Mouse (Mus musculus): ENCODE results near the gene Clta. TPM values are rescaled to one million over a fixed set of nuclear protein-coding genes. Genes with fewer than 3 reads are reported as not detected.
A peak's percentile ranks its signal among the peaks of the same experiment; 100 is the strongest.

The Clta gene
- polyA plus RNA-seq (2015; fragmentation: Nextera tagmentation; extraction: Ambion mirVana) = 246 and 261 TPM in 2 replicates

DNA sequence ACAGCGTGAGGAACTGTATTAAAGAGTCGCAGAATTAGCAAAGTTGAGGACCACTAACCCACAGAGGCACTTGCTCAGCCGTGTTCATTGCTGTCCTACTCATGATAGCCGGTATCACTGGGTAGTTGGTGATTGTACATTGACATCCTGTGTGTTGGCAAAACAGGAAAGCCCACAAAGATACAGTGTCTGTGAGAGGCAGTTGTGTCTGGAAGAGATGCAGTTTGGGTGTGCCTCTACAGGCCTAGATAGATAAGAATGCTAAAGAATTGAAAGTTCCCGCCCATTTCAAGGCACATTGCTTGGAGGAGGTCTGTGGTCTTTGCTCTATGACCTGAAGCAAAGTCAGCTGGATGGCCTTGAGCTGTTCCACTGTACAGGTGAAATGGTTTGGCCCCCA is at the start of gene Clta:
Gene Clta (plus strand): TSS at position 327 of the 400 bp plus-strand sequence.
- 89% methylated on average over 5 of the region's 5 CpGs for WGBS
- H3K9ac ChIP-seq = no peak within 1 kb of the TSS
- no peak for ATAC-seq (ENCODE audit: low FRiP score, low read depth)
- no peak within 1 kb of the TSS for H3K4me3 ChIP-seq
- no peaks in the 10 kb centered on the region for H3K4me1 ChIP-seq
- no peak within 1 kb of the TSS for H3K27ac ChIP-seq
- H3K36me3 ChIP-seq = no peaks in the 10 kb centered on the region
- H3K27me3 ChIP-seq = no peaks in the 10 kb centered on the region
- no peak within 1 kb of the TSS for H3K4me2 ChIP-seq (replicated peaks)
- no peaks in the 10 kb centered on the region for H3K9me3 ChIP-seq

DNA sequence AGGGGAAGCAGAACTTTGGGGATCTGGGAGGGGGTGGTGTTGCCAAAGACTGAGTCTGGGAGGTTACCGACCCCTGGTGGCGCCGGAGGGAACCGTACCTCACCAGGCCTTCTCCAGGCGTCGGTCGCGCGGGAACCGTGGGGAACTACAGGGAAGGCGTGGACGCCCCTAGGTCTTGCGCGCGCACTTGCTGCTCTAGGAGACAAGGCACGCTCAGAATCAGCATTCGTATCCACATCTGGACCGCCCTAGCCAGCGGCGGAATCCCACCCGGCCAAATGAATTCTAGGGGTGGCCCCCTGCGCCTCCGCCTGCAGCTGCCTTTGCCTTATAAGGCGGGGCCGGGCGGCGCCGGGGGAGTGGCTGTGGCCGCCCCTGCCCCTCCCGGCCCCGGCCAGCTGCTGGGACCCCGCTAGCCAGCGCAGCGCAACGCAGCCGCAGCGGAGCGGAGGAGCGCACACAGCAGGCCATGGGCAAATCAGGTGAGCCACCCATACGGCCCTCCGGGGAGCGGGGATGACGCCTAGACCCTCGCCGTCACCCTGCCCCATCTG is 46.9 kb upstream of the Clta start, which contains the start of gene Glipr2:
Gene Glipr2 (plus strand): TSS at position 110 of the 554 bp plus-strand sequence.
- H3K4me1 ChIP-seq = peaks cover 19% of the 10 kb centered on the region
- H3K4me2 ChIP-seq (replicated peaks) = peak within 1 kb of the TSS; percentile 91
- H3K9me3 ChIP-seq = no peaks in the 10 kb centered on the region

DNA sequence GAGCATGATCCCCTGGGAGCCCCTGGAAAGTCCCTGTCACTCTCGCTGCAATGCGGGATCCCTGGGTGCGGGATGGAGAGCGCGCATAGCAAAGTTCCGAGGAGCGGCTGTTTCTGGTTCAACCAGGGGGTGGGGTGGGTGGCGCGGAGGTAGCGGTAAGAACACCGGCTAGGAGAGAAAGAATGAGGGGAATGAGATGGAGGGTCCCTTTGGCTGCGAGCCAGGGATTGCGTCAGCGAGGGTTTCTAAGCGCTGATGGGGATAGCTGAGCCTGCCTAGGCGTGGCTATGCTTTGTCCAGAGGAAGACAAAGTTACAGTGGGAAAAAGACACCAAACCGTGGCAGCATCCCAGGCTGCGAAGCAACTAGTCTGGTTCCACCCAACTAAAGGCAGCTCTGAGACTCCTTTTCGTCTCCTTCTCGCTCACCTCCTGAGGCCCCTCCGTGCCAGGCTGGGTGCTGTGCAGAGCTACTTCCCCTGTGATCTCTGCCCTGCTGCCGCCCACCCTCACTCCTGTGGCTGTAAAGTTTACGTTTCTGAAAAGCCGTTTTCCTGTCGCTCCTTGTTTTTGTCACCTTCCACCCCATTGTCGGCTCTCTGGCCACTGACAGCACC is 46.3 kb upstream of the Clta start:
- ATAC-seq (ENCODE audit: low FRiP score, low read depth) = peak; percentile 75

More for the DNA sequence above, 46.9 kb upstream of the Clta start, which contains the start of gene Glipr2:
- under 1% methylated on average over 45 of the region's 45 CpGs for WGBS
- Histone ChIP-seq H3K9ac (peak within 1 kb of the TSS; percentile 77), H3K36me3 (no peaks in the 10 kb centered on the region), H3K4me3 (peak within 1 kb of the TSS; percentile 70), H3K27me3 (0 out of 2 replicates have a peak, but pooled peaks cover 3% of the 10 kb centered on the region), H3K27ac (peak within 1 kb of the TSS; percentile 90)
- ATAC-seq (ENCODE audit: low FRiP score, low read depth) = peak; percentile 93

DNA sequence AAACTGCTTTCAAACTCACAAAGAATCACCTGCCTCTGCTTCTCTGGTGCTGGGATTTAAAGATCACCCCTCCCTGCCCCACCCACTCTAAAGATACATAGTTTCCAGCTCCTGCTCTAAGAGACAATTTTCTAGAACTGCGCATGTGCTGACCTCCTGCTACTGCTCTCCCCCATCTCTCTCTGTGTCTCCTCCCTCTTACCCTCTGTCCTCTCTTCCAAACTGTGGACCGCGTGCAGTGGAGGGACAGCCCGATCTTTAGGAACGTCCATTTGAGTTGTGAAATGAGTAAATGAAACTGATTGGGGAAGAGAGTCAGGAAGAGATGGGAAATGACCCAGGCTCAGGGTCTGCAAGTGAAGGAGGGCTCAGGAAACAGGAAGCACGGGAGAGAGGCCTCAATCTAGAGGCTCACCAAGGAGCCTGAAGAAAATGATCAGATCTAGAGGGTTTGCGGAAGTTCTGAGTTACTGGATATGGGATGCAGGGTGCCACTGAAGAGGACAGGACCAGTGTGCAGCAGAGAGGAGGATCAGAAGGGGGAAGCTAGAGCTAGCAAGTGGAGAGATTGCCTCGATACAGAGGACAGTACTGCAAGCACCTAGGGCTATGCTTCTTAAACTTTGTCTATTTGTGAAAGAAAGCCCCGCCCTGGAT is 44.6 kb upstream of the Clta start:
- H3K4me3 ChIP-seq = 0 out of 2 replicates have a peak overlapping the region, but pooled peaks have one; percentile 3
- no peak overlapping the region for H3K27ac ChIP-seq
- H3K9me3 ChIP-seq = no peaks in the 10 kb centered on the region
- H3K4me2 ChIP-seq (replicated peaks) = peak overlapping the region; percentile 91; the same call in 1 of the 2 replicates
- WGBS = 67% methylated on average over 9 of the region's 9 CpGs
- ATAC-seq (ENCODE audit: low FRiP score, low read depth) = no peak
- 0 out of 2 replicates have a peak, but pooled peaks cover 3% of the 10 kb centered on the region for H3K27me3 ChIP-seq
- peaks cover 26% of the 10 kb centered on the region for H3K4me1 ChIP-seq
- H3K36me3 ChIP-seq = no peaks in the 10 kb centered on the region
- peak overlapping the region; percentile 35; the same call in 1 of the 2 replicates for H3K9ac ChIP-seq

More for the DNA sequence above, 46.3 kb upstream of the Clta start:
- Histone ChIP-seq H3K4me1 (peaks cover 19% of the 10 kb centered on the region), H3K36me3 (no peaks in the 10 kb centered on the region), H3K4me2 (replicated peaks) (peak overlapping the region; percentile 91), H3K4me3 (peak overlapping the region; percentile 70), H3K9me3 (no peaks in the 10 kb centered on the region), H3K27ac (peak overlapping the region; percentile 90), H3K27me3 (0 out of 2 replicates have a peak, but pooled peaks cover 3% of the 10 kb centered on the region), H3K9ac (peak overlapping the region; percentile 77)
- WGBS = under 1% methylated on average over 26 of the region's 26 CpGs

DNA sequence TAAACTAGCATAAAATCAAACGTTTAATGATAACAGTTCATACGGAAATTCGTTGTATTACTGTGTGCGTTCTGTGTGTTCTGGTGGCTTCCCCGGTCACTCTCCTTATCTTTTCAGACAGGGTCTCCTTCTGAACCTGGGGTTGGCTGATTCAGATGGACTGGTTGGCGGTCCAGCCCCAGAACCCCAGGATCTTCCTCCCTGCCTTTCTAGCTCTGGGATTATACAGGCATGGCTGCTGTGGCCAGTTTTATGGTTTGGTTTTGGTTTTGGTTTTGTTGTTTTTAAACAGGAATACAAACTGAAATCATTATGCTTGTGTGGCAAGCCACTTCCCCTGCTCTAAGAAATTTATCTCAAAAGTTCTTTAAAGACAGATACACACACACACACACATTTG is 44.0 kb upstream of the Clta start:
- Histone ChIP-seq H3K9me3 (no peaks in the 10 kb centered on the region), H3K4me2 (replicated peaks) (0 out of 2 replicates have a peak overlapping the region, but pooled peaks have one; percentile 91), H3K27ac (no peak overlapping the region), H3K4me1 (peaks cover 30% of the 10 kb centered on the region), H3K36me3 (no peaks in the 10 kb centered on the region), H3K9ac (0 out of 2 replicates have a peak overlapping the region, but pooled peaks have one; percentile 35), H3K4me3 (no peak overlapping the region), H3K27me3 (0 out of 2 replicates have a peak, but pooled peaks cover 3% of the 10 kb centered on the region)
- 89% methylated on average over 6 of the region's 6 CpGs for WGBS
- ATAC-seq (ENCODE audit: low FRiP score, low read depth) = no peak

DNA sequence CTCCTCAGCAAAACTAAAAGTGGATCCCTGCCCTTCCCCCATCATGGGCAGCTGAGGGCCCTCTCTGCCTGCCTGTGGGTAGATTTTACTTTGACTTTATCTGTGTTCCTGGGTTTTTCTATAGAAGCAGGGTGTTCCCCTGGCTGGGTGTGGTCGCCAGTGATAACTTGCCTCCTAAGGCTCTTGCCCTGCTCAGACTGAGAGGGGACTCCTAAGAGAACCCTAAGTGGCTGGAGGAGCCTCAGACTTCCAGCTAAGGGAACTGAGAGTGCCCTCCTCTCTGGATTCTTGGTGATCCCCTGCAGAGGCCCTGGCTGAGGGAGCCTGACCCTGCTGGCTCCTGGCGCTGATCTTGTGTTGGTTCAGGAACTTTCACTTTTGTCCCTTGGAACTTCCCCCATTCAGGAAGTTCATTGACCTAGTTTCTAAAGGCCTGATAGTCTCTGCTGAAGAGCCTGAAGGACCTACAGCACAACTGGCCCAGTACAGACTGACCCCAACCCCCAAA is 39.9 kb upstream of the Clta start:
- H3K9ac ChIP-seq = no peak overlapping the region
- H3K36me3 ChIP-seq = no peaks in the 10 kb centered on the region
- 57% methylated on average over 2 of the region's 2 CpGs for WGBS
- H3K4me1 ChIP-seq = peaks cover 33% of the 10 kb centered on the region
- ATAC-seq (ENCODE audit: low FRiP score, low read depth) = no peak
- no peaks in the 10 kb centered on the region for H3K9me3 ChIP-seq
- no peak overlapping the region for H3K27ac ChIP-seq
- H3K4me2 ChIP-seq (replicated peaks) = no peak overlapping the region
- H3K4me3 ChIP-seq = no peak overlapping the region
- H3K27me3 ChIP-seq = no peaks in the 10 kb centered on the region

DNA sequence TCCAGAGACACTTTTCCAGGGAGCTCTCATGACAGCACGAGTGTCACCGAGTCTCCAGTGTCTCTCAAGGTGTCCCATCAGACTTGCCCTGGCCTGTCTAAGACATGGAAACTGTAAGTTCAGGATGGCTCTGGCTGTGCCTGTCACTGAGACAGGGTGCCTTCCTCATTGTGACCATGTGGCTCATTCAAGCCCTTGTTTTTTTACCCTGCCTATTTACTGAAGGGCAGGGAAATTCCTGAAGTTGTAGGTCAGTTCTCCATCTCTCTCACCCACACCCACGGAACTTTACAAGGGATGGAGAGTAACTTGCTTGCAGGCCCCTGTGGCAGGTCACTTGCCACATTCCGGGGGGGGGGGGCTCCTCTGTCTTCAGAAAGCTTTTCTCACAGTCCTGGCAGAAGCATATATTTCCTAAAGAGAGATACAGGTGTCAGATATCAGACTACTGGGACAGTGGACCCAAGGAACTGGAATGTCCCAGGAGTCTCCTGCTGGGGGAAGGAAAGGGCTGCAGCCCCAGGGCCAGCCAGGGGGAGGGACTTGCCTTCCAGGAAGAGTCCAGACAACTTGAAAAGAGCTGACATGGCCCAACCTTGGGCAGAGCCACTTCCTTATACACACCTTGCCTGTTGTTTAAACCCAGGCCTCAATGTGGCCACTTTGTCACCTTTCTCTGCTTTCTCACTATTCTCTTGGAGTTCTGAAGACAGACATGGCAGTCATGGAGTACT is 39.1 kb upstream of the Clta start:
- peaks cover 28% of the 10 kb centered on the region for H3K4me1 ChIP-seq
- H3K36me3 ChIP-seq = no peaks in the 10 kb centered on the region; the same call in 1 of the 2 replicates
- no peak for ATAC-seq (ENCODE audit: low FRiP score, low read depth)
- no peak overlapping the region for H3K4me2 ChIP-seq (replicated peaks)
- H3K4me3 ChIP-seq = no peak overlapping the region
- H3K9me3 ChIP-seq = no peaks in the 10 kb centered on the region
- 25% methylated on average over 4 of the region's 4 CpGs for WGBS
- H3K27me3 ChIP-seq = no peaks in the 10 kb centered on the region
- no peak overlapping the region for H3K9ac ChIP-seq
- no peak overlapping the region for H3K27ac ChIP-seq

DNA sequence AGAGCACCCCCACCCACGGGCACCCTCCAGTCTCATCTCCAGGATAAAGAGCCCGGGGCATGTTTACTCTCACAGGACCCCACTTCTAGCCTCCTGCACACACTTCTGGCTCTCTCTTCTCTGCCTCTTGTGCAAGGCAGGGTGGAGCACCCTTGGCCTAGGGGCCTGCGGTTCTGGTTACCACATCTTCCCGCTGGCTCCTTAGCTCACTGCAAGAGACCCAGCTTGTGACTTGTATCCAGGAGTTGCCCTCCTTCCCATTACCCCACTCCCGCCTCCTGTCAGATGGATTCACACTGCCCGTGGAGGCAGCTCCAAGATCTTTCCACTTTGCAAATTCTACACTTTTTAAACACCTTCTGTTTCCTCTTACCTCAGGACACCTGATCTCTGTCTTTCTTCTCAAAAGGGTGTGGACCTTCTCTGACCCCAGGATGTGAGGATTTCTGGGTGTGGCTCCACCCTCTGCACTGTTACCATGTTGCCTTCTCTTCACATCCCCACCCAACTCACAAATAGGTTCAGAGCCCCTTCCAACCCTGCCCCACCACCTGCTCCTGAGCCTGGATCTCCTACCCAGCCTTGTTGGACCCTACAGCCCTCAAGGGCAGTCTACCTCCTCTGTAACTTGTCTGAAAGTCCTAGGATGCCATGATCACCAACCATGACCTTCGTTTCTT is 38.3 kb upstream of the Clta start:
- WGBS = 77% methylated on average over 7 of the region's 7 CpGs
- Histone ChIP-seq H3K4me2 (replicated peaks) (no peak overlapping the region), H3K27me3 (no peaks in the 10 kb centered on the region), H3K27ac (no peak overlapping the region), H3K36me3 (peaks cover 8% of the 10 kb centered on the region), H3K4me3 (no peak overlapping the region), H3K9ac (no peak overlapping the region), H3K4me1 (peaks cover 28% of the 10 kb centered on the region), H3K9me3 (no peaks in the 10 kb centered on the region)
- ATAC-seq (ENCODE audit: low FRiP score, low read depth) = no peak

DNA sequence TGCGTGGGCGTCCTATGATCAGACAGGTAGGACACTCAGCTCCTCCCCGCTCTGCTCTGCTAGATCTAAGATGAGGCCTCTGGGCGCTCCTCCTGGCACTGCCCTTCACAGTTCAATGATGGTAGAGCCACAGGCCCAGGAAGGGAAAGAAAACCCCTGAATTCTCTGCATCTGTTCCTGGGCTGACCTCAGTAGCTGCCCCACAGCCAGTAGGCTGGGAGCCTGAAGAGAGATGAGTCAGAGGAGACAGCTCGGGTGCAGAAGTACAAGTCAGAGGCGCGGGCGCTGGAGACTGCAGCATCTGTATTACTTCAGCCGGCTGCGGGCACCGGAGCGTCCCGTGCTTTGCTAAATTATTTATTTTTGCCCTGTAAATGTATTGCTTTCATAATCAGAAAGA is 35.6 kb upstream of the Clta start:
- H3K4me3 ChIP-seq = no peak overlapping the region
- ATAC-seq (ENCODE audit: low FRiP score, low read depth) = no peak
- H3K4me1 ChIP-seq = peaks cover 43% of the 10 kb centered on the region
- no peak overlapping the region for H3K4me2 ChIP-seq (replicated peaks)
- no peaks in the 10 kb centered on the region for H3K9me3 ChIP-seq
- H3K27me3 ChIP-seq = no peaks in the 10 kb centered on the region
- H3K36me3 ChIP-seq = peaks cover 8% of the 10 kb centered on the region
- 53% methylated on average over 13 of the region's 13 CpGs for WGBS
- peak overlapping the region; percentile 31; the same call in 1 of the 2 replicates for H3K9ac ChIP-seq
- H3K27ac ChIP-seq = no peak overlapping the region; the same call in 1 of the 2 replicates

DNA sequence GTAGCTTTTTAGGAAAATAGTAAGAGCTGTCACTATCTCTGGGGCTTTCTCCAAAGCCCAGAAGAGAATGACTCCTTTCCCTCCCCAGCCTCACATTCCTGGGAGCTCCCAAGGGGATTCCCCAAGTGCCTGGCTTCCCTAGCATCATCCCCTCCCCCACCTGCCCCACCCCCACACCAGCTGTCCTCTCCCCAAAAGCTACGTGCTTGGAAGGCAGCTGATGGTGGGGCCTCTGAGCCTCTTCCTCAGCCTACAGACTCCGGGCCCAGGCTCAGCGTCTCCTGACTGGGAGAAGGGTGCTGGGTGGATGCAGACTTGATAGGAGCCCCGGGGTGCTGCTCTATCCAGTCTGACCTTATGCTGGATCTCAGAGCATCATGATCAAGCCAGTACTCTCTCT is 34.9 kb upstream of the Clta start:
- Histone ChIP-seq H3K27me3 (no peaks in the 10 kb centered on the region), H3K9me3 (no peaks in the 10 kb centered on the region), H3K4me2 (replicated peaks) (no peak overlapping the region), H3K36me3 (peaks cover 8% of the 10 kb centered on the region), H3K9ac (no peak overlapping the region), H3K4me3 (no peak overlapping the region), H3K4me1 (peaks cover 38% of the 10 kb centered on the region), H3K27ac (no peak overlapping the region)
- ATAC-seq (ENCODE audit: low FRiP score, low read depth) = no peak
- 12% methylated on average over 4 of the region's 4 CpGs for WGBS
